Mouse (Mus musculus): Measurements from ENCODE around the gene Sh3pxd2b. TPM values are rescaled to one million over a fixed set of nuclear protein-coding genes. Genes with fewer than 3 reads are reported as not detected.

Sh3pxd2b gene
- polyA plus RNA-seq, 1 experiment: not detected

- 95% methylated on average over 4 of the region's 4 CpGs for WGBS
- no peak for TF ChIP-seq POLR2A (IDR thresholded peaks at IDR 0.05; ENCODE audit: insufficient read depth, low read depth, low read length)
- TF ChIP-seq CTCF (IDR thresholded peaks at IDR 0.05; ENCODE audit: insufficient read depth, low read depth, low read length): no peak
- 0 out of 2 replicates have a peak, but pooled peaks cover 3% of the 10 kb centered on the region for H3K4me1 ChIP-seq (ENCODE audit: control insufficient read depth, insufficient read depth, low read length)
- H3K4me3 ChIP-seq (ENCODE audit: insufficient read depth, low read depth, low read length): no peak overlapping the region
- H3K27ac ChIP-seq (ENCODE audit: insufficient read depth, low read depth, low read length): no peak overlapping the region
Measured at GRCm38 (mm10) chr11:32452745-32453144, 105.1 kb downstream of the Sh3pxd2b start.

DNA sequence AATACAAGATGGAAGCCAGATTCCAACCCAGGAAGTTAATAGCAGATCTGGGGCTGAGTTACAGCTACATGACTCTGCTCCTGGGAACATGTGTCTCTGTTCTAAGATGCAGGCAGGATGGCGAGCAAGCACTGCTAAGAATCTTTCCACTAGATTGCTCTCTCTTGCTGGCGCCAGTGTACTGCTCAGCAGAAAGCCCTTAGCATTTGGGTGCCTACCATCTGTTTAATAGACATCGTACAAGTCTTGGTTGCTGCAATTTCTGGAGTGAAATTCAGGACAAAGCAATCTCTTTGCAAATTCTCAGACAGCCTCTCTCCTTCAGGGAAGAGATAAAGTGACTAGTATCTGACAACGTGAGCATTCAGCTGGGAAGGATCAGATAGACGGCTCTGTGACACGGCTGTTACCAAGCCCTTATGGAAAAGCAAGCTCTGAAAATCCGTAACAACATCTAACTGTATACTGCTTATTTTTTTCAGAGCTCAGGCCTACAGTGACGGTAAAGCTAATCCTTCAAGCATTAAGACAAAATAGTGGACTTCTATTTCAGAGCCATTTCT, 105.8 kb downstream of the Sh3pxd2b start:
- WGBS: 73% methylated on average over 8 of the region's 8 CpGs
- Histone ChIP-seq H3K4me1 (ENCODE audit: control insufficient read depth, insufficient read depth, low read length) (0 out of 2 replicates have a peak, but pooled peaks cover 3% of the 10 kb centered on the region), H3K4me3 (ENCODE audit: insufficient read depth, low read depth, low read length) (no peak overlapping the region), H3K27ac (ENCODE audit: insufficient read depth, low read depth, low read length) (no peak overlapping the region)
- TF ChIP-seq CTCF (IDR thresholded peaks at IDR 0.05; ENCODE audit: insufficient read depth, low read depth, low read length) (no peak), POLR2A (IDR thresholded peaks at IDR 0.05; ENCODE audit: insufficient read depth, low read depth, low read length) (no peak)

DNA sequence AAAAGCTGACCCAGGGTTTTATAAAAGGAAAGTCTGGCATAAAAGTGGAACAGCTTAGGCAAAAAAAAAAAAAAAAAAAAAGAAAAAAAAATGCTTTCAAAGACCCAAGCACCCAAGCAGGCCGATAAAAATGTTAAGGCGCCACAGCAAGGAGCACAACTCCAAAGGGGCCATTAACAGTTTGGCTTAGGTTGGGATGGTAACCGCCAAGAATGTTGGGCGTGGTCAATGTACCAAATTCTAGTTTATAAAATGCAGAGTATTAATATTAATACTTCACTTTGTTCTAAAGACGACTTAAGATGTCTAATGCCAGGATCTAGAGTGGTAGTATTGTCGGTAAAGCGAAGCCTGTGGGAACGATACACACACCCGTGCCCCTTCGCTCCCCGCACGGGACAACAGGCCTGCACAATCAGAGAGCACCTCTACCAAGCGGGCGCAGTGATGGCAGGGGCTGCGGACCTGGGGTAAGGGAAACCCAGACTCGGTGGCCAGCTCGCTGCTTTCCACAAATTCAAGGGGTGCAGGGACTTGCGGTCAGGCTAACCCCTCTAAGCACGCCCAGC, 106.7 kb downstream of the Sh3pxd2b start:
- Histone ChIP-seq H3K4me3 (ENCODE audit: insufficient read depth, low read depth, low read length) (peak overlapping the region; percentile 91), H3K4me1 (ENCODE audit: control insufficient read depth, insufficient read depth, low read length) (0 out of 2 replicates have a peak, but pooled peaks cover 3% of the 10 kb centered on the region), H3K27ac (ENCODE audit: insufficient read depth, low read depth, low read length) (no peak overlapping the region)
- 5% methylated on average over 19 of the region's 19 CpGs for WGBS
- no peak for TF ChIP-seq CTCF (IDR thresholded peaks at IDR 0.05; ENCODE audit: insufficient read depth, low read depth, low read length)
- TF ChIP-seq POLR2A (IDR thresholded peaks at IDR 0.05; ENCODE audit: insufficient read depth, low read depth, low read length): no peak

DNA sequence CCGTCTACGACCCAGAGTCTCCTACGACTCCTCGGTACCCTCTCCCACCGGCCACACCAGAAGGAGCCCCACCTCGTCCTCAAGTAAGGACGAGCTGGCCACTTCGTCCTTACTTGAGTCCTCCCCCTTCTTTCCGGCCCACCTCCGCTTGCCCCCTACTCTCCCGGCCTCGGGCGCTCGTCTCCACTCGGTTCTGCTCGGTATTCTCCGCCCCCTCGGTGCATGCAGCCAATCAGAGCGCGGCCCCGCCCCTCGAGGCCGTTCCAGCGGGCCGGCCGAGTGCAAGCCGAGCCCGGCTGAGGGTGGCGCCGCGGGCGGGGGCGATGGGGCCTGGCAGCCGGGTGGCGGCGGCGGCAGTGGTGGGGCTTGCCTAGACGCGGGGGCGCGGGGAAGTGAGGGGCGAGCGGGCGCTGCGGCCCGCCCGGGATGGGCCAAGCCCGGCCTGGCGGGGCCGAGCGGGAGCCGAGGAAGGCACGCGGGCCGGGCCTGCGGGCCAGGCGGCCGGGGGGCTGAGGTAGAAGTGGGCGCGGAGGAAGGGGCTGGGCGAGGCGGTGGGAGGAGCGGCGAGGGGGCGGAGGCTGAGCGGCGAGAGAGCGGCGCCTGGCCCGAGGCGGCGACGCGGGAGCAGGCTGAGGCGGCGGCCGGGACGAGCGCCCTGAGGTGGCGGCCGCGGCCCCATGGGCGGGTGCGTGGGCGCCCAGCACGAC, 107.3 kb downstream of the Sh3pxd2b start, which contains the start of gene Ubtd2:
Gene Ubtd2, plus strand, starts transcription at position 571 of the 707 bp plus-strand sequence.
- under 1% methylated on average over 84 of the region's 86 CpGs for WGBS
- 0 out of 2 replicates have a peak, but pooled peaks cover 3% of the 10 kb centered on the region for H3K4me1 ChIP-seq (ENCODE audit: control insufficient read depth, insufficient read depth, low read length)
- no peak within 1 kb of the TSS for H3K27ac ChIP-seq (ENCODE audit: insufficient read depth, low read depth, low read length)
- peak; percentile 29; the same call in 1 of the 2 replicates for TF ChIP-seq POLR2A (IDR thresholded peaks at IDR 0.05; ENCODE audit: insufficient read depth, low read depth, low read length)
- no peak for TF ChIP-seq CTCF (IDR thresholded peaks at IDR 0.05; ENCODE audit: insufficient read depth, low read depth, low read length)
- H3K4me3 ChIP-seq (ENCODE audit: insufficient read depth, low read depth, low read length): peak within 1 kb of the TSS; percentile 91

DNA sequence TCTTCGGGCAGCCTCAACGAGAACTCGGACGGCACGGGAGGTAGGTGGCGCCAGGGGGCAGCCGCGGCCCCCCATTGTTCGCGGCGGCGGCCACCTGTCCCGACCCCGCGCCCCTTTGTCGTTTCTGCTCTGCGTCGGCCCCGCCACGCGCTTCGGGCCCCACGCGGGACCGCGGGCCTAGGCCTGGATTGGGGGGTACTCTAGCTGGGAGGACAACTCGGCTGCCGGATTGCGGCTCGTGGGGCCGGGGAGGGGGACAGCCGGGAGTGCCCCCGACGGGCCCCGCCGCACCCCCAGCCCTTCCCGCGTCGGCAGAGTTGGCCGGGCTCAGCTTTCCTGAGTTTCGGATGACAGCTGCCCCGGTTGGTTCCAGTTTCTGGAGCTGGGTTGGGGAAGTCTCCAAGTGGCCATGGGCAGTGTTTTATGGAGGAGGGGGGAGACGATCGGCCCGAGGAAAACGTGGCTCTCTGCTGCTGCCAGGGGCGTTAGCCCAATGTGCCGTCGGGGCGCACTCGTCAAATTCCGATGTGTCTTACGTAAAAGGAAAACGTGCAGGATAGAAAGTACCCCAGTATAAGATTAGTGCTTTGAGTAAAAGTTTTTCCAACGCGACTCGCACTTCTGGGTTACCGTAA, 108.0 kb downstream of the Sh3pxd2b start:
- TF ChIP-seq POLR2A (IDR thresholded peaks at IDR 0.05; ENCODE audit: insufficient read depth, low read depth, low read length) (no peak), CTCF (IDR thresholded peaks at IDR 0.05; ENCODE audit: insufficient read depth, low read depth, low read length) (no peak)
- no peak overlapping the region for H3K27ac ChIP-seq (ENCODE audit: insufficient read depth, low read depth, low read length)
- 0 out of 2 replicates have a peak, but pooled peaks cover 3% of the 10 kb centered on the region for H3K4me1 ChIP-seq (ENCODE audit: control insufficient read depth, insufficient read depth, low read length)
- WGBS: under 1% methylated on average over 58 of the region's 58 CpGs
- peak overlapping the region; percentile 91 for H3K4me3 ChIP-seq (ENCODE audit: insufficient read depth, low read depth, low read length)

DNA sequence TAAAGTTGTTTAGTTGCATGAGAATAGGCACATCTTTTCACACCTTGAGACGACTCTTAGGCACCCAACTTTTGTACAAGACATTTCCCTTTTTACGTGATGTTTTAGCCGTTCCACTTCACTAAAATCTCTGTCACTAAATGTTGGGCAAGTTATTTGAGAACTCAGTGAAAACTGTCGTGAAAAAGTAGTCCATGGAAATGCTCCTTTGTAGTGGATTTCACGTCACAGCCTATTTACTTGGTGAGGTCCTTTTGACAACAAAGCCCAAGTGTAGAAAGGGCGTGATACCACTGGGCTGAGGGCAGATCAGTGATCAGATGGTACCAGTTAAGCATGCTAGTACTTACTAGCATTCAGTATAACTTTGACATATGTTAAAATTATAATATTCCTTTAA, 108.7 kb downstream of the Sh3pxd2b start:
- Histone ChIP-seq H3K27ac (ENCODE audit: insufficient read depth, low read depth, low read length) (no peak overlapping the region), H3K4me1 (ENCODE audit: control insufficient read depth, insufficient read depth, low read length) (0 out of 2 replicates have a peak, but pooled peaks cover 3% of the 10 kb centered on the region), H3K4me3 (ENCODE audit: insufficient read depth, low read depth, low read length) (no peak overlapping the region)
- 37% methylated on average over 6 of the region's 6 CpGs for WGBS
- TF ChIP-seq POLR2A (IDR thresholded peaks at IDR 0.05; ENCODE audit: insufficient read depth, low read depth, low read length) (no peak), CTCF (IDR thresholded peaks at IDR 0.05; ENCODE audit: insufficient read depth, low read depth, low read length) (no peak)

- Histone ChIP-seq H3K4me3 (ENCODE audit: insufficient read depth, low read depth, low read length) (no peak overlapping the region), H3K4me1 (ENCODE audit: control insufficient read depth, insufficient read depth, low read length) (peaks cover 3% of the 10 kb centered on the region; the same call in 1 of the 2 replicates), H3K27ac (ENCODE audit: insufficient read depth, low read depth, low read length) (no peak overlapping the region)
- TF ChIP-seq CTCF (IDR thresholded peaks at IDR 0.05; ENCODE audit: insufficient read depth, low read depth, low read length) (no peak), POLR2A (IDR thresholded peaks at IDR 0.05; ENCODE audit: insufficient read depth, low read depth, low read length) (no peak)
- 72% methylated on average over 2 of the region's 2 CpGs for WGBS
Measured at GRCm38 (mm10) chr11:32464282-32464681, 116.7 kb downstream of the Sh3pxd2b start.

DNA sequence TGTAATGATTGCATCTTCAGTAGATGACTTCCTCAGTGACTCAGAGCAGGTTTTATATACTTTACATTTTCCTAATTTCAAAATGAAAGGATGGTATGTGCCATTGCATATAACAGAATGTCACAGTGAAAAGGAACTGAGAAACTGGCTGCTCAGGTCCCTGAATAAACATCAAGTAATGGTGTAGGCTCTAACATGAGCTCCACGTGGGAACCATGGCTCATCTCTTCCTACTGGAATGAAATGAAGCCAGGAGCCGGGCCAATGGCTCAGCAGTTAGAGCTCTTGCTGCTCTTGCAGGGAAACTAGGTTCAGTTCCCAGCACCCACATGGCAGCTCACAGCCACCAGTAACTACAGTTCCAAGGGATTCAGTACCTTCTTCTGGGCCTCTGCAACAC, 124.3 kb downstream of the Sh3pxd2b start:
- no peak for TF ChIP-seq POLR2A (IDR thresholded peaks at IDR 0.05; ENCODE audit: insufficient read depth, low read depth, low read length)
- no peak for TF ChIP-seq CTCF (IDR thresholded peaks at IDR 0.05; ENCODE audit: insufficient read depth, low read depth, low read length)
- 84% methylated on average over 2 of the region's 2 CpGs for WGBS
- H3K4me1 ChIP-seq (ENCODE audit: control insufficient read depth, insufficient read depth, low read length): no peaks in the 10 kb centered on the region
- no peak overlapping the region for H3K27ac ChIP-seq (ENCODE audit: insufficient read depth, low read depth, low read length)
- H3K4me3 ChIP-seq (ENCODE audit: insufficient read depth, low read depth, low read length): no peak overlapping the region
